Mouse (Mus musculus) small intestine, adult 2 months (tissue): ENCODE measurements at regions not wholly inside any gene's neighbourhood (a gene's known extent, or its start where the extent isn't known, plus 50 kb on each side); places are given as distances from the start of the nearest gene placed in this dataset.

ENCODE experiments used
- CTCF ChIP-seq: fragments of 200-500 bp; IDR thresholded peaks from 2 replicates; pipeline ENCODE4 v1.5.1; 2012; ENCODE audit warnings: low read depth, mild to moderate bottlenecking, control low read depth, inconsistent platforms, low read length, moderate library complexity, mixed read lengths; ENCODE audit not compliant: insufficient replicate concordance, insufficient read length; ENCODE audit errors: extremely low read depth
- POLR2A ChIP-seq: fragments of 200-500 bp; IDR thresholded peaks from 2 replicates; pipeline ENCODE4 v1.6.1; 2012; ENCODE audit warnings: low read depth, mild to moderate bottlenecking, control low read depth, inconsistent platforms, low read length, moderate library complexity

- TF ChIP-seq CTCF (no peak), POLR2A (no peak)
Observed at GRCm38 (mm10) chr16:29837025-29837629, 227.1 kb upstream of the Hes1 start.
